Mouse (Mus musculus): ENCODE measurements around the gene Mpnd. TPM values are rescaled to one million over a fixed set of nuclear protein-coding genes. Genes with fewer than 3 reads are reported as not detected.

Mpnd gene
- total RNA-seq (2022) = 100 to 1,000 TPM; 102 to 115 (median 106) TPM

- no peak for DNase-seq (ENCODE audit: low spot score in 2 of 2)
These were observed at the start of gene Mpnd, which contains the start of gene Stap2 for GRCm38 (mm10) chr17:56005415-56006061. TSS of gene Mpnd (plus strand) at chr17:56005711. TSS of gene Stap2 (minus strand) at chr17:56005584.

GRCm38 (mm10) chr17:55956129-55956528 is 49.4 kb upstream of the Mpnd start:
- peak; percentile 57 to 64 for DNase-seq (ENCODE audit: low spot score in 2 of 2)

- peak in 1 of 2 experiments; percentile 17 for DNase-seq (ENCODE audit: low spot score in 2 of 2)
These were observed 48.9 kb upstream of the Mpnd start for GRCm38 (mm10) chr17:55956591-55956990.

DNA sequence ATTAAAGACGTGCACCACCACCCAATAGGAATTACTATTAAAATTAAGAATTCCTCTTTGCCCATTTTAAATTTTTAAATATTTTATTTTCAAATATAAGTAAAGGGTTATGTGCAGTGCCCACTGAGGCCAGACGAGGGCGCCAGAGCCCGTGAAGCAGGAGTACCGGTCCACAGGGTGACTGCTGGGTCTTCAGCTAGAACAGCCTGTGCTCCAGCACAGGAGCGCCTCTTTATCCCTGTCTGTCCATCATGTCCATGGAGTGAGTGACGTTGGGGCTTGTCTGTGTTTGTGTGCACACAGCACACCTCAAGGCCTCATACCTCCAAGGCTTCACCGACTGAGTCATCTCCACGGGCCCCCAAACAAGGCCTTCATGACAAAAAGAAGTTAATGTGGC is 48.3 kb upstream of the Mpnd start:
- DNase-seq (ENCODE audit: low spot score in 2 of 2) = peak; percentile 54 to 74

GRCm38 (mm10) chr17:55957726-55958583 is 47.6 kb upstream of the Mpnd start:
- DNase-seq (ENCODE audit: low spot score in 2 of 2) = no peak

DNA sequence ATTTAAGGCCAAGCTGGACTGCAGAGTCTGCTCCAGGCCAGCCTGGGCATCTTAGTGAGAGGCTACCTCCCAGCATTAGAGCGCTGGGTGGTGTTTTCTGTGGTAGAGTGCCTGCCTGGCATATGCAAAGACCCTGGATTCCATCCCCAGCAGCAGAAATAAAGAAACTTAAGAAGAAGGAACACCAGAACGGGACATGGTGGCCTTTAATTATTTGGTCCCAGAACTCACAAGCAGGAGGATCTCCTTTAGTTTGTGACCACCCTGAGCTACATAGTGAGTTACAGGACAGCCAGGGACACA is 47.0 kb upstream of the Mpnd start:
- no peak for DNase-seq (ENCODE audit: low spot score in 2 of 2)

DNA sequence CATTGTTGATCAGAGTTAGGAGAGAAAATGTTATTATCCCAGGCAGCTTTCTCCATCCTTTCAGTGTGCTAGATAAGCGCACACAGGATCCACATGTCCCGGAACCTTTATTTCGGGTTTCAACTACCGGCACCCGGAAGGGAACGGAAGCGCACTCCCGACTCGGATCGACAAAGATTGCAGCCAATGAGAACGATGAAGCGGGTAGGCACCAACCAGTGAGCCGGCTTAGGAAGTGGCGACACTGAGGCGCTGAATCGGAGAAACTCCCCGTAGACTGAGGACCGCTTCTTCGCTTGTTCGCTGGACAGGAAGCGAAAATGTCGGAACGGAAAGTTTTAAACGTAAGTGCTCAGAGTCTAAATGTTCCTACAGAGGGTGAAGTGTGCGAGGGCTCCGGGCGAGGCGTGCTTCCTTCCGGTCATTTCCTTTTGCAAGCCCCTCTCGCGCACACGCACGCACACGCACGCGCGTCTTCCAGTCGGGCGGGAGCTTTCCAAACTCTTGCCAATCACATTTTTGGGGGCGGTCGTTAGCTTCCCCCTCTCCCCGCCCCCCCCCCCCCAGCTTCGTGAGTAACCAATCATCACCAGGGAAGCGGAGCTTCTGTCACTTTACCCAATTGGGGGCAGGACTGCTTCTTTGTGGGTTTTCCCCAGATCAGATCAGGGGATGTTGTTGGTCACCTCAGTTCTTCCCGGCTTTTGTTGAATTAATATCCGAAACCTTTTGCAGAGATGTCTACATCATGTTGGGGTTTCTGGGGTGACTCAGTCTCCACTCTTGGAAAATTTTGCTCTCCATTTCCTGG is 46.4 kb upstream of the Mpnd start, which contains the start of gene Yju2:
TSS of gene Yju2 (plus strand) at position 182 of the 811 bp plus-strand sequence.
- peak; percentile 94 to 96 for DNase-seq (ENCODE audit: low spot score in 2 of 2)

DNA sequence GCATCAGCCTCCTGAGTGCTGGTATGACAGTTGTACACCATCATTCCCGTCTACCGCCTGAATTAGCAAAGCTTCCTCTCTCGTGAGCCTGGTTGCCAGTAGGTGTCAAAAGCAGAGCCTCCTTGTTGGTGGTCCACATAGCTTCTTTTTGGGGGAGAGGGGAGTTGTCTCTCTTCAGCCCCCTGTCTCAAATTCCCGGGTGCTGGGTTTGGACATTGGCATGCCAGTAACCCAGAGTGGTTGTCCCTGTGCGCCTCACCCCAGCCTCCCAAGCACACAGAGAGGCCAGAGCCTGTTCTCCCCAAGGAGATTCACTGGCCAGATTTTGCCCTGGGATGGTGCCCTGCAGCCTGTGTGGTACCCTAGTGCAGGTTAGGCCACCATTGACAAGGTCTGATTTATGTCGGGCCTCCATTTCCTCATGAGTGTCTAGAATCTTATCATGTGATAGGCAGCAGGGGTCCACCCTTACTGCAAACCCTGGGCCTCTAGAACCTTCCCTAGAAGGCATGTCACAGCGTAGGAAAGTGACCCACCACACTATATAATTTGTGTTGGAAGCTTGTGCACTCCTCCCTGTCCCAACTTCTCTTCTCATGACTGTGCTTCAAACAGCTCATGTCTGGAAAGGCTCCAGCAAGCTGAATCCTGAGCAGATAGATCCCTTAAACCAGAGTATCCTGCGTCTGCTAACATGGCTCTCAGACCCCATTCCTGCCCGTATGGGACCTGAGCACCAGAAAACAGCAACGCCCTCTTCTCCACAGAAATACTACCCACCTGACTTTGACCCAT is 45.4 kb upstream of the Mpnd start:
- peak in 1 of 2 experiments; percentile 25 for DNase-seq (ENCODE audit: low spot score in 2 of 2)

DNA sequence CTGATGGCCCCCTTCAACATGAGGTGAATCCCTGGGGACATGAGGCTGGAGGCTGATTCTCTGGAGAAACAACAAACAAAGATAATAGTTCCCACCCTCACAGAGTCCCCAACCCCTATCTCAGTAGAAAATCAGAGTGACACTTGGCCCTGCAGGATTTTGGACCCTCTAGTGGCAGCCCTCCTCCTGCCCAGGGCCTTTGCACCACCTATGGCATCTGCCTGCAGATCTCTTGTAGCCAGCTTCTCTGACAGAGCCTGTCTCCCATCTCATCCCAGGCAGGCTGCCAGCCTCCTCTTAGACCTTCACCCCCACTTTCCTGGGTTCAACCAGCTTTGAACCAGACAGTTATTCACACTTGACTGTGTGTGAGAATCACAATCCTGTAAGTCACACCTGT is 44.7 kb upstream of the Mpnd start:
- no peak for DNase-seq (ENCODE audit: low spot score in 2 of 2)

DNA sequence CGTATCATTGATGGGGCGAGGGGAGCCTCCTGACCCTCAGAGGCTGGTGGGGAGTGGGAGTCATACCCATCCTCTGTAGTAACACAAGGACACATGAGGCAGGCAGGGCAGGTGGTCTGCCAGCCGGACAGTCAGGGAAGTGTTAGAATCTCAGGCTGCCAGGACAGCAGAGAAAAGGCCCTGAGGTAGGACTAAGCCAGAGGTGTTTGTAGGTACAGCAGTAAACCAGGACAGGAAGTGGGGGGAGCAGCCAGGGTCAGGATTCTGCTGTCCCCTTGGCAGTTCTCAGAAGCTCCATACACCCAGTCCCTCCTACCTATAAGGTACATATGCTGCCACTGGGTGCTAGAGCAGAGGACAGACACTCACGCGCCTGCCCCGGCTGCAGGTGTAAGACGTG is 43.9 kb upstream of the Mpnd start:
- DNase-seq (ENCODE audit: low spot score in 2 of 2) = peak in 1 of 2 experiments; percentile 17

- no peak for DNase-seq (ENCODE audit: low spot score in 2 of 2)
These were observed 42.3 kb upstream of the Mpnd start for GRCm38 (mm10) chr17:55963171-55963570.

- DNase-seq (ENCODE audit: low spot score in 2 of 2) = no peak
These were observed 41.0 kb upstream of the Mpnd start for GRCm38 (mm10) chr17:55964496-55964895.

GRCm38 (mm10) chr17:55964996-55965395 is 40.5 kb upstream of the Mpnd start:
- no peak for DNase-seq (ENCODE audit: low spot score in 2 of 2)

GRCm38 (mm10) chr17:55967186-55967585 is 38.3 kb upstream of the Mpnd start:
- no peak for DNase-seq (ENCODE audit: low spot score in 2 of 2)

GRCm38 (mm10) chr17:55968210-55968609 is 37.3 kb upstream of the Mpnd start:
- no peak for DNase-seq (ENCODE audit: low spot score in 2 of 2)

- DNase-seq (ENCODE audit: low spot score in 2 of 2) = no peak
These were observed 36.0 kb upstream of the Mpnd start for GRCm38 (mm10) chr17:55969560-55969959.

- DNase-seq (ENCODE audit: low spot score in 2 of 2) = no peak
These were observed 35.3 kb upstream of the Mpnd start, which contains the start of gene Shd for GRCm38 (mm10) chr17:55969966-55970891. TSS of gene Shd (plus strand) at chr17:55970467.

DNA sequence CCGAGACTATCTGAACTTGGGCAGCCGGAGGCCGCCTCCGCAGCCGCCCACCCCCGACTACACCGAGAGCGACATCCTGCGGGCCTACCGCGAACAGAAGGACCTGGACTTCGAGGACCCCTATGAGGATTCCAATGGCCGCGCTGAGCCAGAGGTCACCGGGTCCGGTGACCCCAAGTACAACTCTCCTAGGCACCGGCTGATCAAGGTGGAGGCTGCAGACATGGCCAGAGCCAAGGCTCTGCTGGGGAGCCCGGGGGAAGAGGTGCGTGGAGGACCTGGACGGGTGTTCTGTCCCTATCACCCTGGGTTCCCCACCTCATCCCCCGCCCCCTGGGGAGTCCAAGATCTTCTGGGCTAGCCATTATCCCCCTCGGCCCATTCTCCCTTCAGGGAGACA is 34.1 kb upstream of the Mpnd start:
- no peak for DNase-seq (ENCODE audit: low spot score in 2 of 2)

GRCm38 (mm10) chr17:55976255-55976862 is 29.2 kb upstream of the Mpnd start:
- DNase-seq (ENCODE audit: low spot score in 2 of 2) = peak in 1 of 2 experiments; percentile 70

Data from layer of hippocampus, adult 8-10 months (tissue).